Mouse (Mus musculus): ENCODE measurements around the gene Btn2a2. TPM values are rescaled to one million over a fixed set of nuclear protein-coding genes. Genes with fewer than 3 reads are reported as not detected.

Gene Btn2a2
- polyA plus RNA-seq, 1 experiment from 2014 or later = 0.87 TPM

GRCm38 (mm10) chr13:23485271-23485670 lies 3.4 kb downstream of the Btn2a2 start:
- WGBS = 39% methylated on average over 5 of the region's 5 CpGs
- no peaks in the 10 kb centered on the region for H3K4me1 ChIP-seq (ENCODE audit: control insufficient read depth, insufficient read depth, low read length)
- H3K9ac ChIP-seq (ENCODE audit: low read depth, low read length) = no peak overlapping the region
- no peak for ATAC-seq (ENCODE audit: low FRiP score, low TSS enrichment)
- H3K4me2 ChIP-seq (replicated peaks; ENCODE audit: low read depth, low read length) = no peak overlapping the region
- no peaks in the 10 kb centered on the region for H3K27me3 ChIP-seq (ENCODE audit: control insufficient read depth, insufficient read depth, low read length)
- no peak overlapping the region for H3K4me3 ChIP-seq (ENCODE audit: low read length)
- H3K36me3 ChIP-seq (ENCODE audit: control insufficient read depth, insufficient read depth, low read length) = no peaks in the 10 kb centered on the region
- no peak overlapping the region for H3K27ac ChIP-seq (ENCODE audit: low read depth, low read length)
- H3K9me3 ChIP-seq (ENCODE audit: control insufficient read depth, low read length) = no peaks in the 10 kb centered on the region

DNA sequence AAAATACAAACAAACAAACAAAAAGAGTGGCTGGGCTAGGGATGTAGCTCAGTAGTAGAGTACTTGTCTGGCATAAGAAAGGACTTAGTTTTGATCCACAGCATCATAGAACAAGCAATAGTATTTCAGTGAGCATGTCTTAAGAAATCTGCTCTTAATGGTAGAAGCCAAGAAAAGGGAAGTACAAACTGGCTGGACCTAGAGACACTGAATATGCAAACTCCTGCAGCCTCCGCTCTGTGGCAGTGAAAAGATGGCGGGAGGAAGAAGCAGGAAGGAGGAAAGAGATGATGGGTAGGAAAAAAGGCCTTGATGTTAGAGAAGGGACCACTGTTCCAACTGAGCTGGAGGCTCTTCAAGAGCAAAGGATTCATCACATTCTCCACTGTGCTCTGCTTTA lies 5.5 kb downstream of the Btn2a2 start:
- Histone ChIP-seq H3K4me3 (ENCODE audit: low read length) (no peak overlapping the region), H3K36me3 (ENCODE audit: control insufficient read depth, insufficient read depth, low read length) (no peaks in the 10 kb centered on the region), H3K9me3 (ENCODE audit: control insufficient read depth, low read length) (no peaks in the 10 kb centered on the region), H3K4me2 (replicated peaks; ENCODE audit: low read depth, low read length) (no peak overlapping the region), H3K9ac (ENCODE audit: low read depth, low read length) (no peak overlapping the region), H3K27ac (ENCODE audit: low read depth, low read length) (no peak overlapping the region), H3K4me1 (ENCODE audit: control insufficient read depth, insufficient read depth, low read length) (no peaks in the 10 kb centered on the region), H3K27me3 (ENCODE audit: control insufficient read depth, insufficient read depth, low read length) (no peaks in the 10 kb centered on the region)
- WGBS = 97% methylated on average over 2 of the region's 2 CpGs
- ATAC-seq (ENCODE audit: low FRiP score, low TSS enrichment) = no peak

- no peaks in the 10 kb centered on the region for H3K36me3 ChIP-seq (ENCODE audit: control insufficient read depth, insufficient read depth, low read length)
- no peaks in the 10 kb centered on the region for H3K9me3 ChIP-seq (ENCODE audit: control insufficient read depth, low read length)
- no peaks in the 10 kb centered on the region for H3K4me1 ChIP-seq (ENCODE audit: control insufficient read depth, insufficient read depth, low read length)
- no peak overlapping the region for H3K4me3 ChIP-seq (ENCODE audit: low read length)
- H3K4me2 ChIP-seq (replicated peaks; ENCODE audit: low read depth, low read length) = no peak overlapping the region
- no peaks in the 10 kb centered on the region for H3K27me3 ChIP-seq (ENCODE audit: control insufficient read depth, insufficient read depth, low read length)
- WGBS = 18% methylated on average over 2 of the region's 2 CpGs
- H3K27ac ChIP-seq (ENCODE audit: low read depth, low read length) = no peak overlapping the region
- H3K9ac ChIP-seq (ENCODE audit: low read depth, low read length) = no peak overlapping the region
- no peak for ATAC-seq (ENCODE audit: low FRiP score, low TSS enrichment)
Observed at GRCm38 (mm10) chr13:23475658-23476057, 13.0 kb downstream of the Btn2a2 start.

GRCm38 (mm10) chr13:23466911-23467310 lies 21.7 kb downstream of the Btn2a2 start:
- peak; percentile 65 for ATAC-seq (ENCODE audit: low FRiP score, low TSS enrichment)
- Histone ChIP-seq H3K36me3 (ENCODE audit: control insufficient read depth, insufficient read depth, low read length) (no peaks in the 10 kb centered on the region), H3K4me1 (ENCODE audit: control insufficient read depth, insufficient read depth, low read length) (peaks cover 5% of the 10 kb centered on the region; the same call in 1 of the 2 replicates), H3K4me2 (replicated peaks; ENCODE audit: low read depth, low read length) (no peak overlapping the region; the same call in 1 of the 2 replicates), H3K9ac (ENCODE audit: low read depth, low read length) (no peak overlapping the region), H3K9me3 (ENCODE audit: control insufficient read depth, low read length) (no peaks in the 10 kb centered on the region), H3K27ac (ENCODE audit: low read depth, low read length) (no peak overlapping the region), H3K27me3 (ENCODE audit: control insufficient read depth, insufficient read depth, low read length) (no peaks in the 10 kb centered on the region), H3K4me3 (ENCODE audit: low read length) (no peak overlapping the region)
- 2% methylated on average over 9 of the region's 9 CpGs for WGBS

DNA sequence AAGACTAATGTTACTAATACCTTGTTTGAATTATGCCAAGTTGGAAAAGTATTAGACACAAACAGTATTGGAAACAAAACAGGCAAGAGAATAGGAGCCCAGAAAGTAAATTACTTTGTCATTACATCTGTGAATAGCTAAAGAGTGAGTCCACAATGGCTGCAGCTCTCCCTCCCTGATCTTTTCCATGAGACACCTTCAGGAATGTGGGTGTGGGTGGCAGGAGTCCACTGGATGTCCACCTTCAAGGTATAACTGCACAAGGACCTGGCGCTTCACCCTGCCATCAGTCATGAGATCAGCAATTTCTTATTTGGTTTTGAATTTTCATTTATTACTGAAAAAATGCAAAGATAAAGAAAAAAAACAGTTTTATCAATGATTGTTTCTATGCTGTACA lies 22.4 kb downstream of the Btn2a2 start:
- H3K4me2 ChIP-seq (replicated peaks; ENCODE audit: low read depth, low read length) = peak overlapping the region; percentile 88
- H3K4me3 ChIP-seq (ENCODE audit: low read length) = peak overlapping the region; percentile 59; the same call in 1 of the 2 replicates
- H3K9me3 ChIP-seq (ENCODE audit: control insufficient read depth, low read length) = no peaks in the 10 kb centered on the region
- no peaks in the 10 kb centered on the region for H3K27me3 ChIP-seq (ENCODE audit: control insufficient read depth, insufficient read depth, low read length)
- ATAC-seq (ENCODE audit: low FRiP score, low TSS enrichment) = no peak
- H3K4me1 ChIP-seq (ENCODE audit: control insufficient read depth, insufficient read depth, low read length) = peaks cover 5% of the 10 kb centered on the region; the same call in 1 of the 2 replicates
- 52% methylated on average over 1 of the region's 1 CpGs for WGBS
- no peak overlapping the region; the same call in 1 of the 2 replicates for H3K9ac ChIP-seq (ENCODE audit: low read depth, low read length)
- no peak overlapping the region for H3K27ac ChIP-seq (ENCODE audit: low read depth, low read length)
- H3K36me3 ChIP-seq (ENCODE audit: control insufficient read depth, insufficient read depth, low read length) = no peaks in the 10 kb centered on the region

DNA sequence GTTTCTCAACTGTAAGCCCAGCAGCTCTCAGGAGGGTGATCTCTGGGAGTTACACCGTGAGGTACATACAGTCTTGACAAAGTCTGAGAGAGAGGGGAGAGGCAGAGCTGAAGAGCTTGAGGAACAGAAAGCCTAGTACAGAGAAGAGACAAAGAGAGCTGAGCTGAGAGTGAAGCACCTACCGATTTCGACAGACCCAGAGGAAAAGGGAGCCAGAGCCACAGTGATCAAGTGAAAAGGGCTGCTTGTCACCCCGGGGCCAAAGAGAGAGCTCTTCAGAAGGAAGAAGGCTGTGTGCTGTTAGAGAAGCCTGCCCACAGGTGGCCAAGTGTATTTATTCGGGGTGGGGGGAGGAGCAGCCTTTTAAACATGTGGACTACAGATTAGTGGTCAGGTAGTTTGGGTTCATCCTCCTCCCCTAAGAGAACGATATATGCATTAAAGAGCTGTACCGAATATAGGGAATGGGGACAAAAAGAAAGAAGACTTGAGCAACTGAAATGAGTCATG lies 23.0 kb downstream of the Btn2a2 start, which contains the start of gene Btn1a1:
Gene Btn1a1 (minus strand): TSS at position 302 of the 510 bp plus-strand sequence.
- WGBS = under 1% methylated on average over 7 of the region's 7 CpGs
- Histone ChIP-seq H3K4me1 (ENCODE audit: control insufficient read depth, insufficient read depth, low read length) (peaks cover 5% of the 10 kb centered on the region; the same call in 1 of the 2 replicates), H3K36me3 (ENCODE audit: control insufficient read depth, insufficient read depth, low read length) (no peaks in the 10 kb centered on the region), H3K4me3 (ENCODE audit: low read length) (peak within 1 kb of the TSS; percentile 59), H3K27me3 (ENCODE audit: control insufficient read depth, insufficient read depth, low read length) (no peaks in the 10 kb centered on the region), H3K9ac (ENCODE audit: low read depth, low read length) (peak within 1 kb of the TSS; percentile 47; the same call in 1 of the 2 replicates), H3K4me2 (replicated peaks; ENCODE audit: low read depth, low read length) (peak within 1 kb of the TSS; percentile 88), H3K27ac (ENCODE audit: low read depth, low read length) (no peak within 1 kb of the TSS), H3K9me3 (ENCODE audit: control insufficient read depth, low read length) (no peaks in the 10 kb centered on the region)
- no peak for ATAC-seq (ENCODE audit: low FRiP score, low TSS enrichment)

DNA sequence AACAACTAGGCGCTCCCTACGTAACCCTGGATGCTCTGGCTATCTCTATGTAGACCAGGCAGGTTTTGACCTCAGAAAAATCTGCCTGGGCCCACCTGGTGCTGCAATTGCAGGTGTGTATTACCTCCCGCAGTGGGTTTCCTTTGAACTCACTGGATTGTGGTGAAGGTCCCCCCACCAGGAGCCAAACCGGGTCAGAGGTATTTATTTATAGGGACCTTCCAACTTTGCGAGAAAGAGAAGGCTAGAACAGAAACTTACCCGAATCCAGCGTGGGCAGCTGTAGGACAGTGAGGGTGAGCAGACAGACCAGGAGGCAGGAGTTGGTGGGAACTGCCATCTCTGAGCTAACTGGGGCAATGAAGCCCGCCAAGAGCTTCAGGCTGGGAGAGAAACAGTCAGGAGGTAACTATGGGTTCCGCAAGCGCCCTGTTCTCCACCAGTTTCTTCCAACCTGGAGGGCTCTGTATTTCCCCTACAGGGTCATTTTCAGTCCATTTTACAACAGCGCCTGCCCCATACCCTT lies 23.8 kb downstream of the Btn2a2 start:
- WGBS = 2% methylated on average over 11 of the region's 11 CpGs
- Histone ChIP-seq H3K4me3 (ENCODE audit: low read length) (peak overlapping the region; percentile 59), H3K4me1 (ENCODE audit: control insufficient read depth, insufficient read depth, low read length) (peaks cover 5% of the 10 kb centered on the region; the same call in 1 of the 2 replicates), H3K9me3 (ENCODE audit: control insufficient read depth, low read length) (no peaks in the 10 kb centered on the region), H3K36me3 (ENCODE audit: control insufficient read depth, insufficient read depth, low read length) (no peaks in the 10 kb centered on the region), H3K9ac (ENCODE audit: low read depth, low read length) (peak overlapping the region; percentile 47; the same call in 1 of the 2 replicates), H3K4me2 (replicated peaks; ENCODE audit: low read depth, low read length) (peak overlapping the region; percentile 88), H3K27ac (ENCODE audit: low read depth, low read length) (no peak overlapping the region), H3K27me3 (ENCODE audit: control insufficient read depth, insufficient read depth, low read length) (no peaks in the 10 kb centered on the region)
- ATAC-seq (ENCODE audit: low FRiP score, low TSS enrichment) = no peak

GRCm38 (mm10) chr13:23464224-23464637 lies 24.4 kb downstream of the Btn2a2 start:
- Histone ChIP-seq H3K27me3 (ENCODE audit: control insufficient read depth, insufficient read depth, low read length) (no peaks in the 10 kb centered on the region), H3K36me3 (ENCODE audit: control insufficient read depth, insufficient read depth, low read length) (no peaks in the 10 kb centered on the region), H3K4me1 (ENCODE audit: control insufficient read depth, insufficient read depth, low read length) (peaks cover 5% of the 10 kb centered on the region; the same call in 1 of the 2 replicates), H3K9ac (ENCODE audit: low read depth, low read length) (peak overlapping the region; percentile 50), H3K27ac (ENCODE audit: low read depth, low read length) (no peak overlapping the region), H3K9me3 (ENCODE audit: control insufficient read depth, low read length) (no peaks in the 10 kb centered on the region), H3K4me3 (ENCODE audit: low read length) (peak overlapping the region; percentile 59), H3K4me2 (replicated peaks; ENCODE audit: low read depth, low read length) (peak overlapping the region; percentile 88)
- under 1% methylated on average over 29 of the region's 29 CpGs for WGBS
- peak; percentile 54 for ATAC-seq (ENCODE audit: low FRiP score, low TSS enrichment)
